Mouse (Mus musculus): ENCODE data around the gene Fam160a1. TPM values are rescaled to one million over a fixed set of nuclear protein-coding genes. Genes with fewer than 3 reads are reported as not detected.

Fam160a1 gene
- polyA plus RNA-seq, 1 experiment from 2014 or later = 6.5 TPM

DNA sequence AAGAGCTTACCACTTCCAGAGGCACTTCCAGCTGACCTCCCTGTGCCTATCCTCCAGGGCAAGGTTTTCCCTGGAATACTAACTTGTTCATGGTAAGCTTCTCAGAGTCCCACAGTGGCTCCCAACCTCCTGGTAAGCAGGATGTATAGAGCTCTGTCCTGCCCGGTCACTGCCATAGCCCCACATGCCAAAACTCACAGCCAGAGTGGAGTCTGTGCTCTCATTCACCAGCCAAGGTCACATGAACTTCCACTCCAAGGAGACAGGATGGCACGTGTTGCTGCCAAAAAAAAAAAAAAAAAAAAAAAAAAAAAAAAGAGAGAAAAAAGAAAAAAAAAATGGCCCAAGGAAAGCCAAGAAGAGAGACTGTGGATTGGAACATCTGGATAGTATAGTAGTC lies 39.2 kb downstream of the Fam160a1 start:
- H3K4me2 ChIP-seq (ENCODE audit: low read depth, low read length) = no peak overlapping the region
- 76% methylated on average over 2 of the region's 2 CpGs for WGBS

DNA sequence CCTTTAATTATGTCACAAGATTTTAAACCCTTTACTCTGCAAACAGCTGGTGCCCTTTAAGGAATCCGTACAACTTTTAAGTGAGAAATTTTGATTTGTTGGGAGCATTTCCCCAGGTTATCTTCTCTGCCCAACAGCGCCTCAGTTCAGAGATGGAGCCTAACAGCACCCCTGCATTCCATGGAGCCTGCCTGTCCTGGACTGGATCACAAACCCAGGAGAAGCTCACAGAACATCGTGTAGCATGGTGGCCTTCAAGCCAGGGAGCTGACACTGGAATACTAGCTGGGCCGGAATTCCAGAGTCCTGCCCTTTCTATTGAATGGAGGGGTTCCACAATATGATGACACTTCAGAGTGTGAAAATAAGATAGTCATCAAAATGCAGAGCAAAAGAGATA lies 39.7 kb downstream of the Fam160a1 start:
- 76% methylated on average over 4 of the region's 4 CpGs for WGBS
- Histone ChIP-seq H3K27me3 (replicated peaks; ENCODE audit: control insufficient read depth, insufficient read depth, low read length) (no peaks in the 10 kb centered on the region), H3K9ac (ENCODE audit: low read depth, low read length) (no peak overlapping the region), H3K4me3 (ENCODE audit: low read depth, low read length) (no peak overlapping the region), H3K36me3 (ENCODE audit: control insufficient read depth, insufficient read depth, low read length) (no peaks in the 10 kb centered on the region), H3K9me3 (ENCODE audit: control insufficient read depth, low read length) (no peaks in the 10 kb centered on the region), H3K27ac (replicated peaks; ENCODE audit: low read depth, low read length) (0 out of 2 replicates have a peak overlapping the region, but pooled peaks have one; percentile 6), H3K4me1 (ENCODE audit: control insufficient read depth, insufficient read depth, low read length) (no peaks in the 10 kb centered on the region), H3K4me2 (ENCODE audit: low read depth, low read length) (peak overlapping the region; percentile 6; the same call in 1 of the 2 replicates)
- ATAC-seq (ENCODE audit: low read depth) (no peak), DNase-seq (ENCODE audit: low spot score) (no peak)

More for the DNA sequence above, 39.2 kb downstream of the Fam160a1 start:
- Histone ChIP-seq H3K27ac (replicated peaks; ENCODE audit: low read depth, low read length) (no peak overlapping the region), H3K4me1 (ENCODE audit: control insufficient read depth, insufficient read depth, low read length) (no peaks in the 10 kb centered on the region), H3K4me3 (ENCODE audit: low read depth, low read length) (no peak overlapping the region), H3K9me3 (ENCODE audit: control insufficient read depth, low read length) (no peaks in the 10 kb centered on the region), H3K27me3 (replicated peaks; ENCODE audit: control insufficient read depth, insufficient read depth, low read length) (no peaks in the 10 kb centered on the region), H3K9ac (ENCODE audit: low read depth, low read length) (no peak overlapping the region), H3K36me3 (ENCODE audit: control insufficient read depth, insufficient read depth, low read length) (no peaks in the 10 kb centered on the region)
- ATAC-seq (ENCODE audit: low read depth) (no peak), DNase-seq (ENCODE audit: low spot score) (no peak)

DNA sequence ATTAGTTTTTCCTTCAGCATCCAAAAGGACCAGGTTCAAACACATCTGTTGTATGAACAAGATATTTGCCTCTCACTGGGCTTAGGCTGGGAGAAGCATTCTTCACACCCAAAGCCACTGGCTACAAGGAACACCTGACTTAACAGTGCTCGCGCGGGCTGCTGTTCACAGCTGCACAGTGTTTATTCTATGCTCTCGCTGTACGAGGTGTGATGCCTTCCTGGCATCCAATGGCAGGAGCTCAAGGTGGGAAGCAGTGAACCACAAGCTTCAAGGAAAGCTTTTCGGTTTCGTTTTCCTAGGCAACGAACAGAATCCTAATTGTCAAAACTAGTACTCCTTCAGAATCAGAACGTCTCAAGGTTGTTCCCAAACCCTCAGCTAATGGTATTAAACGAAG lies 40.4 kb downstream of the Fam160a1 start:
- H3K4me2 ChIP-seq (ENCODE audit: low read depth, low read length) = peak overlapping the region; percentile 6; the same call in 1 of the 2 replicates
- ATAC-seq (ENCODE audit: low read depth) (no peak), DNase-seq (ENCODE audit: low spot score) (peak; percentile 39)
- no peak overlapping the region for H3K9ac ChIP-seq (ENCODE audit: low read depth, low read length)
- H3K27ac ChIP-seq (replicated peaks; ENCODE audit: low read depth, low read length) = no peak overlapping the region
- 63% methylated on average over 10 of the region's 10 CpGs for WGBS
- H3K36me3 ChIP-seq (ENCODE audit: control insufficient read depth, insufficient read depth, low read length) = no peaks in the 10 kb centered on the region
- no peaks in the 10 kb centered on the region for H3K9me3 ChIP-seq (ENCODE audit: control insufficient read depth, low read length)
- H3K4me1 ChIP-seq (ENCODE audit: control insufficient read depth, insufficient read depth, low read length) = no peaks in the 10 kb centered on the region
- H3K27me3 ChIP-seq (replicated peaks; ENCODE audit: control insufficient read depth, insufficient read depth, low read length) = no peaks in the 10 kb centered on the region
- no peak overlapping the region for H3K4me3 ChIP-seq (ENCODE audit: low read depth, low read length)

DNA sequence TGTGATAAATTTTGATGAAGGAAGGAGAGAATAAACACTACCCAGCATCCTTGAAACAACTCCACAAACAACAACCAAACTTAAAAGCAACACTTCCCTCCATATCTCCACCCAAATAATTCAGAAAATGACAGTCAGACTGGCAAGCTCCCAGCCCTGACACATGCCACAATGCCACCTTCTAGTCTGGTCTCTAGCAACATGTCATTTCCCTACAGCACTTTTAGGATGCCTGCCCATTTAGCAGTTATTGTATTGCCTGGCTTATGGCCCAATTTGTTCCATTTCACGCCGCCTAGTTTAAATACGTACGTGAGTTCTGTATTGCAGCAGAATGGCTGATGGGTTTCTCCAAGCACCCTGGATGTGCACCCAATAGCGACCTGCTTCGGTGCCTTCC lies 41.0 kb downstream of the Fam160a1 start:
- no peak for ATAC-seq (ENCODE audit: low read depth)
- Histone ChIP-seq H3K27ac (replicated peaks; ENCODE audit: low read depth, low read length) (no peak overlapping the region), H3K4me2 (ENCODE audit: low read depth, low read length) (no peak overlapping the region)

DNA sequence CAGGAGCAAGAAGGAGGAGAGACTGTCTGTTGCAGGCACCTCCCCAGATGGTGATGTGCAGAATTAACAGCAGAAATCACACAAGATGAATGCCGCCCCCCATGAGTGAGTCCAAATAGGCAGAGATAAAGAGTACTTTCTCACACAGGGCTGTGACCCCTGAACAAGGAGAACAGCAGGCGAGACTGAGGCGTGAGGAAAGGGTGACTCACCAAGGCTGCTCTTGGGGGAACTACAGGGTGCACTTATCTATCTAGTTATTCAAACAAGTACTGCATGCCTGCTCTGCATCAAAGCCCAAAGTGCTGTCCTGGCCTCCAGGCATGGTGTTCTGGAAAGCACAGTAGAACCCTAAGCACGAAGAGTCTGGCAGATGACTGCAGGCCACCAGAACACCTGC lies 43.2 kb downstream of the Fam160a1 start:
- no peak overlapping the region for H3K4me2 ChIP-seq (ENCODE audit: low read depth, low read length)
- no peak overlapping the region for H3K27ac ChIP-seq (replicated peaks; ENCODE audit: low read depth, low read length)
- H3K9me3 ChIP-seq (ENCODE audit: control insufficient read depth, low read length) = no peaks in the 10 kb centered on the region
- H3K36me3 ChIP-seq (ENCODE audit: control insufficient read depth, insufficient read depth, low read length) = no peaks in the 10 kb centered on the region
- WGBS = 63% methylated on average over 4 of the region's 4 CpGs
- no peaks in the 10 kb centered on the region for H3K4me1 ChIP-seq (ENCODE audit: control insufficient read depth, insufficient read depth, low read length)
- no peaks in the 10 kb centered on the region for H3K27me3 ChIP-seq (replicated peaks; ENCODE audit: control insufficient read depth, insufficient read depth, low read length)
- ATAC-seq (ENCODE audit: low read depth) (no peak), DNase-seq (ENCODE audit: low spot score) (no peak)
- no peak overlapping the region for H3K9ac ChIP-seq (ENCODE audit: low read depth, low read length)
- no peak overlapping the region for H3K4me3 ChIP-seq (ENCODE audit: low read depth, low read length)

More for the DNA sequence above, 41.0 kb downstream of the Fam160a1 start:
- WGBS = 87% methylated on average over 6 of the region's 6 CpGs
- H3K36me3 ChIP-seq (ENCODE audit: control insufficient read depth, insufficient read depth, low read length) = no peaks in the 10 kb centered on the region
- no peak overlapping the region for H3K4me3 ChIP-seq (ENCODE audit: low read depth, low read length)
- no peaks in the 10 kb centered on the region for H3K4me1 ChIP-seq (ENCODE audit: control insufficient read depth, insufficient read depth, low read length)
- H3K9me3 ChIP-seq (ENCODE audit: control insufficient read depth, low read length) = no peaks in the 10 kb centered on the region
- no peak for DNase-seq (ENCODE audit: low spot score)
- no peak overlapping the region for H3K9ac ChIP-seq (ENCODE audit: low read depth, low read length)
- no peaks in the 10 kb centered on the region for H3K27me3 ChIP-seq (replicated peaks; ENCODE audit: control insufficient read depth, insufficient read depth, low read length)

DNA sequence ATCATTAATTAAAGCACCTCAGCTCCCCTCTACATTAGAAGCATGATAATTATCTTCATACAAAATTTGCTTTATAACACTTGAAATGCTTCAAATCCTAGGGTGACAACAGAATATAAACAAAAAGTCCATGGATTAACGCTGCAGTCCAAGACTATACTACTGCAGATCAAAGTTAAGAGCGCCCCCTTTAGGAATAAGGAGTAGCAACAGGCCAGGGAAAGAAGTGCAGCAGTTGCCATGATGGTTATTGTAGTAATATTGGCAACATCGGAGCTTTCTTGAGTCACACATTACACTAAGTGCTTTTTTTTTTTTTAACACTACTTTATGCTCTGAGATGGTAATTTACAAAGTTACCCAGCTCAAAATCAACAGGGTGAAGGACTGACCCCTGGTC lies 43.7 kb downstream of the Fam160a1 start:
- 46% methylated on average over 3 of the region's 3 CpGs for WGBS
- Histone ChIP-seq H3K36me3 (ENCODE audit: control insufficient read depth, insufficient read depth, low read length) (no peaks in the 10 kb centered on the region), H3K27ac (replicated peaks; ENCODE audit: low read depth, low read length) (no peak overlapping the region), H3K27me3 (replicated peaks; ENCODE audit: control insufficient read depth, insufficient read depth, low read length) (no peaks in the 10 kb centered on the region), H3K9me3 (ENCODE audit: control insufficient read depth, low read length) (no peaks in the 10 kb centered on the region), H3K4me2 (ENCODE audit: low read depth, low read length) (no peak overlapping the region), H3K9ac (ENCODE audit: low read depth, low read length) (no peak overlapping the region), H3K4me3 (ENCODE audit: low read depth, low read length) (no peak overlapping the region), H3K4me1 (ENCODE audit: control insufficient read depth, insufficient read depth, low read length) (no peaks in the 10 kb centered on the region)
- DNase-seq (ENCODE audit: low spot score) (no peak), ATAC-seq (ENCODE audit: low read depth) (no peak)

DNA sequence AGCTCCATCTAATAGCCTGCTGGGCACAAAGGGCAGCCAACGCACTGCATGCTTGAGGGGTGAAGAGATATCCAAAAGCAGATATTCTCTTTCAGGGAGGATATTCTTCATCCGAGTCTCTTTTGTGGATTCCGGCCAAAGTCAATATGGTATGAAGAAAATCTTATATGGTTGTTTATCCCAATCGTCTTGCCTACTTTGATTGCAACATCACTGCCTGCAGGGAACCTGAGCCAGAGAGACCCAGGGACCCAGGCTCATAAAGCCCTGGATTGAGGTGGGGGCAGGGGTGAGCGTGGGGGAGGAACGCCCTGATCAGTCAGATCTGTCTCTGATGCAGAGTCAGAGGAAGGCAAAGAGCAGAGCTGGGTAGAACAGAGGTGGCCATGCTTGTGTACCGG lies 52.2 kb downstream of the Fam160a1 start:
- peak; percentile 18; the same call in 1 of the 2 replicates for ATAC-seq (ENCODE audit: low read depth)
- no peaks in the 10 kb centered on the region for H3K9me3 ChIP-seq (ENCODE audit: control insufficient read depth, low read length)
- WGBS = 64% methylated on average over 7 of the region's 7 CpGs

DNA sequence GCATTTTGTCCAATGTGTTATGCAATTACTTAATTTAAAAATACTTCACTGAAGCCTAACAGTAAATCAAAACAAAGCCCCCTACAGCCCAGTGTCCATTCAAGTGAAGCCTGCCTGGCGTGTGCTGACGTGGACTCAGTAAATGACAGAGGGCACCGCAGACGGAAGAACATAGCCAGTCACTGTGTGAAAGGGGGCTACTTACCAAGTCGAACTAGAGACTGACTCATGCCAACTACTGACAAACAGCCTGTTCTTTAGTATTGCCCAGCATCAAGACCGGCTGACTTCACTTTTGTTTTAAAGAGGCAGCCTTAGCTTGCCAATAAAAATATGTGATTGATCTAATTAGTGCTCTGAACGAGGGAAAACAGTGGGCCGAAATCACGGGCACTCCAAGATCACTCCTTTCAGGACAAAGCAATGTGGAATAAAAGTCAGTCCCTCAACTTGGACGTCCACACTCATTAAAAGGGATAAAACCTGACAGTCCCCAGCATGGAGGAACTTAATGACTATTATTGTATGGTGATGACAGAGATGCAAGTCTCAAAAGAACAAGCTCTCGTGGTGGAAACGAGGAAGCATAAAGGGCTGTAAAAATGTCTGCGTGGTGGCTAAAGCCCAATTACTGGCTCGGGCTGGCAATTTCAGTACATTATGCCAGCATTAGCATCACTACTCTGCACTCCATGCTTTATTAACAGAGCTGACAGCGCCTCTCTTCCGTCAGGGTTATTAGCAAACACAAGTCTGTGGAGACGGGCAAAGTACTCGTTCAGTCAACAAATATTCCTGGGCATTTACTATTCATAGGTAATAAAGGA lies 52.9 kb downstream of the Fam160a1 start:
- ATAC-seq (ENCODE audit: low read depth) (peak; percentile 65; the same call in 1 of the 2 replicates), DNase-seq (ENCODE audit: low spot score) (peak; percentile 40)
- H3K9ac ChIP-seq (ENCODE audit: low read depth, low read length) = no peak overlapping the region
- H3K27ac ChIP-seq (replicated peaks; ENCODE audit: low read depth, low read length) = no peak overlapping the region
- H3K4me2 ChIP-seq (ENCODE audit: low read depth, low read length) = no peak overlapping the region
- no peaks in the 10 kb centered on the region for H3K27me3 ChIP-seq (replicated peaks; ENCODE audit: control insufficient read depth, insufficient read depth, low read length)
- no peaks in the 10 kb centered on the region for H3K4me1 ChIP-seq (ENCODE audit: control insufficient read depth, insufficient read depth, low read length)
- no peaks in the 10 kb centered on the region for H3K9me3 ChIP-seq (ENCODE audit: control insufficient read depth, low read length)
- 61% methylated on average over 18 of the region's 18 CpGs for WGBS
- no peak overlapping the region for H3K4me3 ChIP-seq (ENCODE audit: low read depth, low read length)
- no peaks in the 10 kb centered on the region for H3K36me3 ChIP-seq (ENCODE audit: control insufficient read depth, insufficient read depth, low read length)

More for the DNA sequence above, 52.2 kb downstream of the Fam160a1 start:
- Histone ChIP-seq H3K4me2 (ENCODE audit: low read depth, low read length) (no peak overlapping the region), H3K36me3 (ENCODE audit: control insufficient read depth, insufficient read depth, low read length) (no peaks in the 10 kb centered on the region), H3K9ac (ENCODE audit: low read depth, low read length) (no peak overlapping the region), H3K4me1 (ENCODE audit: control insufficient read depth, insufficient read depth, low read length) (no peaks in the 10 kb centered on the region), H3K4me3 (ENCODE audit: low read depth, low read length) (no peak overlapping the region), H3K27ac (replicated peaks; ENCODE audit: low read depth, low read length) (no peak overlapping the region), H3K27me3 (replicated peaks; ENCODE audit: control insufficient read depth, insufficient read depth, low read length) (no peaks in the 10 kb centered on the region)
- peak; percentile 45 for DNase-seq (ENCODE audit: low spot score)

DNA sequence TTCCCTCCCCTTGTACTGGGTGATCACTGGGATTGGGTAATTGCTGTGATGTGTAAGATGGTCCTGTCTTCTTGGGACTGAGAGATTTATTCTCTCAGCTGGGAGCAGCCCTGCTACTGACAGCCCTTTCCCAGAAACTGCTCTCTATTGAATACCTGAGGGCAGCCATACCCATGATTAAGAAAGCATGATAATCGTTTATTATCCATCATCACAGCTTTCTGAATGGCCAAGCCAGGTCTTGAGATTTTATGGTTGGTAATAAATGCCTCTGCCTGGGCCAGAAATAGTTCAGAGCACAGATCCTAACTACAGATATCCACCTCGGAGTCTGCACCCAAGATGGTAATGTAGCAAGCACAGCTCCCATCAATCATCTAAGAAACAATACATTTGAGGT lies 59.1 kb downstream of the Fam160a1 start:
- DNase-seq (ENCODE audit: low spot score) (no peak), ATAC-seq (ENCODE audit: low read depth) (no peak)
- WGBS = 65% methylated on average over 2 of the region's 2 CpGs

More for the DNA sequence above, 59.1 kb downstream of the Fam160a1 start:
- H3K36me3 ChIP-seq (ENCODE audit: control insufficient read depth, insufficient read depth, low read length) = no peaks in the 10 kb centered on the region
- H3K4me2 ChIP-seq (ENCODE audit: low read depth, low read length) = no peak overlapping the region
- H3K4me3 ChIP-seq (ENCODE audit: low read depth, low read length) = no peak overlapping the region
- no peaks in the 10 kb centered on the region for H3K4me1 ChIP-seq (ENCODE audit: control insufficient read depth, insufficient read depth, low read length)
- H3K9ac ChIP-seq (ENCODE audit: low read depth, low read length) = no peak overlapping the region
- no peak overlapping the region for H3K27ac ChIP-seq (replicated peaks; ENCODE audit: low read depth, low read length)
- no peaks in the 10 kb centered on the region for H3K27me3 ChIP-seq (replicated peaks; ENCODE audit: control insufficient read depth, insufficient read depth, low read length)
- H3K9me3 ChIP-seq (ENCODE audit: control insufficient read depth, low read length) = no peaks in the 10 kb centered on the region
